Mouse (Mus musculus): Measurements from ENCODE around the gene Hist2h3c1. TPM values are rescaled to one million over a fixed set of nuclear protein-coding genes. Genes with fewer than 3 reads are reported as not detected.
"Not testable (repeated sequence)": the region's sequence is repeated elsewhere in the genome, so short reads cannot be mapped to it uniquely, and the experiment has no call there.

Gene Hist2h3c1
- total RNA-seq, 2 experiments from 2014 or later, result 0.44 TPM; not detected in 1

DNA sequence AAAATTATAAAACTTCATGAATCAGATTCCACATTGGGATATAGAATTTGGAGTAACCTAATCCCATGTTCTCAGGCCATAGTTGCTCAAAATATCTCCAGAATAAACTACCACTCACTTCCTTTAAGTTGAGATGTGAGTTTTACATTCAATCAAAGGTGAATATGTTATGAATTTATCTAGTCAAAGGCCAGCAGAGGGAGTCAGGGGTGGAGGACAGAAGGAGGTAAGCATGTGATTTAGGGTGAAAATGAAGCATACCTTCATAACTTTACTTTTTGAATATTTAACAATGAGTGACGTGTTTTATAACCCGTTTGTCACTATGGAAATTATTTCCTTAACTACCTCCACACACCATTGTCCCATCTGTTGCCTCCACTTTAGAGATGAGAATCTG, 11.6 kb upstream of the Hist2h3c1 start:
- no peak for DNase-seq (ENCODE audit: low spot score in 2 of 2)

DNA sequence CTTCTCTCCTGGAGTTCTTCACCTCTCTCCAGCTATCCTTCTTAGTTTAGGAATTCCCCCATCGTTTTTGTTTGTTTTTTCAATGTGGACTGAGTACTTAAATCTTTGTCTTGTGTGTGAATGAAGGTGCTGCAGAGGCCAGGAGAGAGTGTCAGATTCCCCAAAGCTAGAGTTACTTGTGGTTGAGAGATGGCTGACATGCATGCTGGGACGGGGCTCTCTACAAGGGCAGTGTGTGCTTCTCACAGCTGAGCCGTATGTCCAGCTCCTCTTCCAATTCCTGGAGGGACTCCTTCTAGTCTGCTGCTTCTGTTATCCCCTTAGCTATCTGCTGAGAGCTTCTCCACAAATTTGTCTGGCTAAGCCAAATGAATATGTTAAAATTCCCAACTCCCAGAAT, 10.6 kb upstream of the Hist2h3c1 start:
- no peak for DNase-seq (ENCODE audit: low spot score in 2 of 2)

DNA sequence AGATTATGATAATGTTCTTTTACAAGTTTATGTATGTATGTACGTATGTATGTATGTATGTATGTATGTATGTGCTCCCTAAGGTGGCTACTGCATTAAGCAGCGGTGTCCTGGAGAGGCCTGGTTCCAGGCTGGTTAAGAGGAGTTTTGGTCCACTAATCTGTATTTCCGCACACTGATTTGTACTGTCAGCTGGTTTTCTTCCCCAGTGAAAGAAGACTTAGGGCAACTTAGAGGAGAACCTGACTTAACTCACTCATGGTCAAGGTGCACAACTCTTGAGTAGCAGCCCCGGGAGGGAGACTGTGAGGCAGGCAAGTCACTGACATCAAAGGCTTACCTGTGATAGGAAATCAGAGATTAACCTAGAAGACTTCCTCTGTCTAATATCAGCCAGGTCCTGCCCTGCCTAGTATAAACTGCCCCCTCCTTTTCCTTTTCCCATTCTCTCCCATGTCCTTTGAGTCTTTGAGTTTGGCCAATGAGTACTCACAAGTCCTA, 9.6 kb upstream of the Hist2h3c1 start:
- no peak for DNase-seq (ENCODE audit: low spot score in 2 of 2)

DNA sequence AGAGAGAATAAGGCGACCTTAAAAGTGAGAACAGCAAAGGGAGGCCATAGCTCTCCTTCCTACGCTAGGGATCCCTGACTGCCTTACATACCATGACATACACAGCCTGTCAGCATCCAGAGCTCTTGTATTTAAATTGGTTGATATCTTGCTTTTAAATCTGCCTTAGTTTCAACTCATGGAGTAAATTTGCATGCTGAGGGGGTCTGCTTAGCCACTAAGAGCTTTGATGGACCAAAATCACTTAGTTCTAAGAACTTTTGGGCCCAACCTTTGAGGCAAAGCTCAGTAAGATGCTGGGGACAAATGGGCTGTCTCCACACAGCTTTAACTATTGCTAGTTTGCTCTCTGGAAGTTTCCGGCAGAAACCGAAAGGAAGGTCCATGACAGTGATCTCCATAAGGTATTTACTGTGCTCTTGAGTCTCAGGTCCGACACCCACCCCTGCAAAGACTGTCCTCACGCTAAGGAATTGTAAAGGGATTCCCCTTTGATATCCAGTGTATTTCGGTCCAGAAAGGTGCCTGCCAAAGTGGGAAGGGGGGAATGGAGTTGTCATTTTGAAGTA, 9.1 kb upstream of the Hist2h3c1 start:
- DNase-seq (ENCODE audit: low spot score in 2 of 2), result no peak

DNA sequence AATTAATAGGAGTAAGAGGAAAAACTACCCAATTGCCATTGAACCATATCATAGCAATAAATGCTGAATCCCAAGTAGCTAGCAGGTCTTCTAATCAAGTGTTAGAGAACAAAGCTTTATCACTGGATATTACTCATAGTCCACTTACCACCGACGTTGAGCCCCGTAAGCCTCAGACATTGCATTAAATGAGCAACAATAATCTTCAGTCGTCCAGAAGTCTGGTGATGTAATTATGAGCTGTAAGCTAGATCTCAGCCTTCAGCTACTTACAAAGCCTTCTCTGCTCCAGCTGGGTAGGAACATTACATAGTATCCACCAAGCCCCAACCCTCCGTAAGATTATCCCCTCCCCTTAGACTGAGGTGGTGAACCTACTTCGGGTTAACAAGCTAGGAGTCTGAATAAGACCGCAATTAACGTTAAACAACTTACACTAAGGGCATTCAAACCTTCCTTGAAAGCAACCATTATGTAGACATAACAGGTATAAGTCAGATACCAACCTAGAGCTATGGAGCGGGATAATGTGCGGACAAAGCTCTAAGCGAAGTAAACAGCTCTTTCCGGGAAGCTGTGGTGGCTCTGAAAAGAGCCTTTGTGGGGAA, 8.5 kb upstream of the Hist2h3c1 start:
- no peak for DNase-seq (ENCODE audit: low spot score in 2 of 2)

DNA sequence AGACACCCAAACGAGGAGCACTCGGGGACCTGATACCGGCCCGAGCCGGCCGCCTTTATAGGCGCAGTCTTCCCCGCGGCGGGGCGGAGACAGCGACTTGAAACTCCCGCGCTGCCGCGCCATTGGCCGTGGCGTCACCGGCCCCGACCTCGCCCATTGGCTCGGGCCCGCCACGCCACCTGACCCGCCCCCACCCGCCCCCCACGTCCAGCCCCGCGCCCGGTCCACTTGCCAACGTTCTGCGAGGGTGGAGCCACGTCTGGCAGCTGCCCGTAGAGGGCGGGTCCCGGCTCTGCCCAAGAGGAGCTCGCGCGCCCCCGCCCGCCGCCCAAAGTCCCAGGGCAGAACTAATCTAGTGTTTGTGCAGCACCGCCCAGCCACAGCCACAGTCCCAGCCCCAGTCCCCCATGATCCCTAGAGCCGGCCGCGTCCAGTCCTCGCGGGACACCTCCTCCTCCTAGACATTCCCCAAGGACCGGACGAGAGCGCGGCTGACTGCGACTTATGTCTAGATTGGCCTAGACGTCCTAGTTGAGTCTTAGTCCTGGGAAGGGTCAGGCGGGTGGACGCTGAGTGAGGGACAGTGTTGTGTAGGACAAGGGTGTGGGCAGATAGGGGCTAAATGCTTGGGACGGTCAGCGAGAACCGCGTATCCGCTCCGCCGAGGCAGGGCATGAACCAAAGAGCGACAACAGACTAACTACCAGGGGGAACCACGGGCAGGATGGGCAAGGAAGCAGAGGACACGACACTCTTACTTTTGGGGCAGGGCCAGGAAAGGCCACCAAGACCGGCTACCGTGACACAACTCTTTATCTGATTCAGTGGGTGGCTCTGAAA, 7.3 kb upstream of the Hist2h3c1 start, which contains the start of gene Hist2h3c2:
Gene Hist2h3c2 (minus strand): TSS at position 174 of the 840 bp plus-strand sequence.
- peak in 1 of 2 experiments; percentile 41 for DNase-seq (ENCODE audit: low spot score in 2 of 2)

DNA sequence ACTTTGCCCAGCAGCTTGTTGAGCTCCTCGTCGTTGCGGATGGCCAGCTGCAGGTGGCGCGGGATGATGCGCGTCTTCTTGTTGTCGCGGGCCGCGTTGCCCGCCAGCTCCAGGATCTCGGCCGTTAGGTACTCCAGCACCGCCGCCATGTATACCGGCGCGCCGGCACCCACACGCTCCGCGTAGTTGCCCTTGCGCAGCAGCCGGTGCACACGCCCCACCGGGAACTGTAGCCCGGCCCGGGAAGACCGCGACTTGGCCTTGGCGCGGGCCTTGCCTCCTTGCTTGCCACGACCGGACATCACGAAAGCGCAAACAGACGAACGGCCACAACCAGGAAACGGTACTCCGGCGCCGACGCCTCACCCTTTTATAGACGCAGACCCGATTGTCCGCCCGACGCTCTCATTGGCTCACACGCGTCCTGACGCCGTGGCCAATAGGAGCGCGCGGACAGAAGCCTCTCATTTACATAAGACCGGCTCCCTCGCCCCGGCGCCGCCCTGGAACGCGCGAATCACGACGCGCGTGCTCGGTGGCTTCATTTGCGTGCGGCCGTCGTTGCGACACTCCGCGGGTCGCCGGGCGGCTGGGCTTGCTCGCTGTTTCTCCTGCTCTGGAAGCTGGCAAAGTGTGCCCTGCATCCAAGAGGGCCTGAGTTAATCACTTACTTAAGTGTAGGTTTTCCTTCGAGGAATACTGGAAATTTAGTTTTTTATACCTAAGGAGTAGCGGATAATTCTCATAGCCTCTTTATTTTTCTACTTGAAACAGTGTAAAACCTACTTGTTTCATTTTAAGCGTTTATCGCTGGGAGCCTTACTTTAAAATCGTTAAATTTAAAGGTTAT, 6.3 kb upstream of the Hist2h3c1 start, which contains the start of gene Hist2h2aa2:
Gene Hist2h2aa2 (minus strand): TSS at position 328 of the 850 bp plus-strand sequence.
- peak; percentile 82 to 94 for DNase-seq (ENCODE audit: low spot score in 2 of 2)

DNA sequence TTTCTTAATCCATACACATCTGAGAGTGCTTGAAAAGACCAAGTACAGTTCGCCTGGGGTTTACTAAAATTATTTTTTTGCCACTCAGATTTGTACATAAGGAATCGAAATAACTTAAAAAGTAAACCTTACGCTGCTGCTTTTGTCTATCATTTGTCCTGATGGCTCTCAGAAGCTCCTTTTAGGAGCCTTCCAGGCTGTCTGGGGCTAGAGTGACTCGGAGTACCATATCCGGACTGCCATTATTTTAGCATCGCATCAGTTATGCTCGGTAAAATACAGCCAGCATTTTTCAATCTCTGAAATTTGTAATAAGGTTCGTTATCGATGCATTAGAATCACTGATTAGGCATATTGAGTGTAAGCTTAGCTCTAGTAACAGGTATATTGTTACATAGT, 5.7 kb upstream of the Hist2h3c1 start:
- no peak for DNase-seq (ENCODE audit: low spot score in 2 of 2)

DNA sequence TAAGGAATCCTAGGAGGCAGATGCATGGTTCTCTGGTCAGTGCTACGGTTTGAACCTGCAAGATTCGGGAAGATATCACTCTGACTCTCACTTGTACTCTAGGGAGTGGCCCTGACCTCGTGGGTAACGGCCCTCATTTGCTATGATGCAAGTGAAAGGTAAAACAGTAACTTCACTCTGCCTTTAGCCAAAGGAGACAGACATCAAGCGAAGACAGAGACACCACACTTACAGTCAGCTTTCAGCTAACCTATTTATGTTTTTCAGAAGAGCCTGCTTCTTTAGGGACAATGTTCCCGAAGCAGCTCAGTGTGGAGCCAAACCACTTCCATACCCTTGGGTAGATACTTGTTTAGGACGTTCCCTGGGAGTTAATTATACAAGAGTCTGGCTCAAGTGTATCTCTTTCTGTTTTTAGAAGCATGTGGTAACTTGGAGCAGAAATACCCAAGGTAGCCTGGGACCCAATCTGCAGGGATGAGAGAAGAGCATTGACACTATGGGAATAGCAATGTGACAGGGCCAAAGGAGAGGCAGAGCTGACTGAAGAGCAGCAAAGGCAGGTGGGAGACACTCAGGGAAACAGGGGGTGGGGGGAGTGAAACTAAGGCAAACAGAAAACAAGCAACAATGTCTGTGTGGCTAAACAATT, 2.4 kb upstream of the Hist2h3c1 start:
- DNase-seq (ENCODE audit: low spot score in 2 of 2), result no peak

DNA sequence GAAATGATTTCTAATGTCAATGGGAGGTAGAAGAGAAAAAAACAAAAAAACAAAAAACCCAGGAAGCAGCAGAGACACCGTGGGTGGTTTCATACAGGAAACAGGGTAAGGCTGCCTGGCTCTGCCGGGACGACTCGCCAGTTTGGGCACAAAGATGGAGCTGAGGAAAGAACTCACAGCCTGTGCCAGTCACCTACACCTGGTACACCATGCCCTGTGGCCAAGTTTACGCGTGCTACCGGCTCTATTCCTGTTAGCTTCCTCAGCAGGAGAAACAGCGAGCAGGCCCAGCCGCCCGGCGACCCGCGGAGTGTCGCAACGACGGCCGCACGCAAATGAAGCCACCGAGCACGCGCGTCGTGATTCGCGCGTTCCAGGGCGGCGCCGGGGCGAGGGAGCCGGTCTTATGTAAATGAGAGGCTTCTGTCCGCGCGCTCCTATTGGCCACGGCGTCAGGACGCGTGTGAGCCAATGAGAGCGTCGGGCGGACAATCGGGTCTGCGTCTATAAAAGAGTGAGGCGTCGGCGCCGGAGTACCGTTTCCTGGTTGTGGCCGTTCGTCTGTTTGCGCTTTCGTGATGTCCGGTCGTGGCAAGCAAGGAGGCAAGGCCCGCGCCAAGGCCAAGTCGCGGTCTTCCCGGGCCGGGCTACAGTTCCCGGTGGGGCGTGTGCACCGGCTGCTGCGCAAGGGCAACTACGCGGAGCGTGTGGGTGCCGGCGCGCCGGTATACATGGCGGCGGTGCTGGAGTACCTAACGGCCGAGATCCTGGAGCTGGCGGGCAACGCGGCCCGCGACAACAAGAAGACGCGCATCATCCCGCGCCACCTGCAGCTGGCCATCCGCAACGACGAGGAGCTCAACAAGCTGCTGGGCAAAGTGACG, 1.2 kb upstream of the Hist2h3c1 start, which contains the start of gene Hist2h2aa1:
Gene Hist2h2aa1 (plus strand): TSS at position 495 of the 884 bp plus-strand sequence.
- DNase-seq (ENCODE audit: low spot score in 2 of 2), result peak; percentile 65 to 81

DNA sequence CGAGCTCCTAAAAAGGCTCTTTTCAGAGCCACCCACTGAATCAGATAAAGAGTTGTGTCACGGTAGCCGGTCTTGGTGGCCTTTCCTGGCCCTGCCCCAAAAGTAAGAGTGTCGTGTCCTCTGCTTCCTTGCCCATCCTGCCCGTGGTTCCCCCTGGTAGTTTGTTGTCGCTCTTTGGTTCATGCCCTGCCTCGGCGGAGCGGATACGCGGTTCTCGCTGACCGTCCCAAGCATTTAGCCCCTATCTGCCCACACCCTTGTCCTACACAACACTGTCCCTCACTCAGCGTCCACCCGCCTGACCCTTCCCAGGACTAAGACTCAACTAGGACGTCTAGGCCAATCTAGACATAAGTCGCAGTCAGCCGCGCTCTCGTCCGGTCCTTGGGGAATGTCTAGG, 467 bp upstream of the Hist2h3c1 start:
- not testable (repeated sequence) for DNase-seq (ENCODE audit: low spot score in 2 of 2)

DNA sequence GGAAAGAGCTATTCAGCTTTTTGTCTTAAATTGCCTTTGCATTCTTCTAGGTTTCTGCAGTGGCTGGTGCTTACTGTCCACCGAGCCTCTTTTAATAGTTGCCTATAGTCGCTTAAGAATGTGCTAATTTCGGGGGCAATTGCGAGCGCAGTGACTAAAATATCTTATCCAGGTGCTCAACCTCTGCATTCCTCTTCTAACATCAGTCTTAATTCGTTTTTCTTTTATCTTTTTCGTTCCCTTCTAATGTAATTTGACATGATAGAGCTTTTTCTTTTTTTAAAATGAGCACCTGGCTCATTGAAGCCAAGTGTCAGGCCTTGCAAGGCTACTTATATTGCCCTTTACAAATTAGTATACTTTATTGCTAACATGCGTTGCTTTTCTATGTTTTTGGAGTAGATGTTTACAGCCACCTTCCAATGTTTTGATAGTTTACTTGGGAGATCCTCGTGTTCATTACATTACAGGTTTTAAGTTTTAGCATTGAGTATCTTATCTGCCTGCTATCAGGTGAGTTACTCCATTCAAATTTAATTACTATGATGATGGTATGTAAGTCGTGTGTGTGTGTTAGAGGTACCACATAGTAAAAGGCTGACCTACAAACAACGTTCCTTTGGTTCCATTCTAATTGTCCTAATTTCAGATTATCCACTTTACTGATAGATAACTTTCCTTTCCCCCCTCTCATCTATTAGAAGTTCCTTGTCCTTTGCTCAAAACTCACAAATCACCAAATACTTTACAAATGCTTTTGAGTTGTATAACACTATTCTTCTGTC, 1.1 kb downstream of the Hist2h3c1 start:
- no peak for DNase-seq (ENCODE audit: low spot score in 2 of 2)

DNA sequence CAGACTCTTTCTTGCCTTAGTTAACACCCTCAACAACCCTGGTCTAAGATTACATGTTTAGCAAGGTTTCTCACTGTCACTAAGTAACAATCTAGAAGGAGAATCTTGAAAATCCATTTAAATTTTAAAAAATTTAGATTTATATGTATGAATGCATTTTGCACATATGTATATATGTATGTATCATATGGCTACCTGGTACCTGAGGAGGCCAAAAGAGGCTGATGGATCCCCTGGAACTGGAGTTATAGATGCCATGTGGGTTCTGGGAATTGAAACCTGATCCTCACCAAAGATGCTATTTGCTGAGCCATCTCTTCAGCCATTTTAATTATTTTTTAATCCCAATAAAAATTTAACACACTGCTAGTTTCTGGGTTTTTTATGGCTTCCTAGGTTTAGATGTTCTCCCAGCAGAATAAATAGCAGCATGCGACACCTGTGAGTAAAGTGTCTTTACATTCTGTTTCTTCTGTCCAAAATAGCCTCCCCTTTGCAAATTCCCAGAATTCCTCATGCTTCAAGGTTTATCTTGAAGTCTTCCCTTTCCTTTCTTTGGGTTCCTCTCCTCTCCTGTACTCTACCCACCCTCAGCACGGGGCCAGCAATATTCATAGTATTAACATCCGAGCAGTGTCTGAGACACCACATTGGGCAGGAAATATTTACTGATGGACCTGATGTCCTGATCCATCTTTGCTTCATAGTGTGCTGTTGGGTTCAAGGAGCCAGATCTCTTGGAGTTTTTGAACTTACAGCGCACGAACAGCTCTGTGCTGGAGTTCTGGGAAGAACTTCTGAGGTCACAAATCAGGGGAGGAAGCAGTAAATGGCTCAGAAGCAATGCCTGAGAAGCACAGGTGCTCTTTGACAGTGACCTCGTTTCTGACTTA, 1.9 kb downstream of the Hist2h3c1 start:
- DNase-seq (ENCODE audit: low spot score in 2 of 2), result no peak

DNA sequence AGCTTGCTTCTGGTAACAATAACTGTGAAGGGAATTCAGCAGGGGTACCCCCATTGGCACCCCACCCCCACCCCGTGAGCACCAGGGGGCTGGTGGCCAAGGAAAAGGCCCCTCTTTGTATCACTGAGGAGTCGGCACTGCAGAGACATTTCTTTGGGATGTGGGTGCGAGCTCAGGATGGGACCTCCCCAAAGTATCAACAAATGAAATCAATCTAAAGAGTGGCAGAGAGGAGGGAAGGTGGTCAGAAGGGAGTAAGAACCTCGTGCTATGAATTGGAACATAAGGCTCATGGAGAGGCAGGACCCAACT, 2.5 kb downstream of the Hist2h3c1 start:
- DNase-seq (ENCODE audit: low spot score in 2 of 2), result no peak

DNA sequence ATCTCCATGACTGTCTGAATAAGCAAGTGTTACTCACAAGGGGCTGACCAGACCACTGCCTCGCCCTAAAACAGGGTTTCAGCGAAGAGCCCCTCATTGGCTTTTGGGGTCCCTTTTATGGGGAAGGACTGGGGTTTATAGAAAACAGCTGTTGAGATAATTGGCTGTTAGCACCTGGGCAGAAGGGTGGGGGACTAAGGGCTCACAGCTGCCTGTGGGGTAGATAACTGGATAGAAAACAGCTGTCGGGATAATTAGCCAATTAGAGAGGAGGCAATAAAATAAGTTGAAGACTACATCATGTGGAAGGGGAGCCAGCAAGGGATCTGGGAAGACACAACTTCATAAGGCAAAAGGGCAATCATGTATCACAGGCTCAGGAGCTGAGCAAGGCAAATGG, 4.4 kb downstream of the Hist2h3c1 start:
- no peak for DNase-seq (ENCODE audit: low spot score in 2 of 2)

DNA sequence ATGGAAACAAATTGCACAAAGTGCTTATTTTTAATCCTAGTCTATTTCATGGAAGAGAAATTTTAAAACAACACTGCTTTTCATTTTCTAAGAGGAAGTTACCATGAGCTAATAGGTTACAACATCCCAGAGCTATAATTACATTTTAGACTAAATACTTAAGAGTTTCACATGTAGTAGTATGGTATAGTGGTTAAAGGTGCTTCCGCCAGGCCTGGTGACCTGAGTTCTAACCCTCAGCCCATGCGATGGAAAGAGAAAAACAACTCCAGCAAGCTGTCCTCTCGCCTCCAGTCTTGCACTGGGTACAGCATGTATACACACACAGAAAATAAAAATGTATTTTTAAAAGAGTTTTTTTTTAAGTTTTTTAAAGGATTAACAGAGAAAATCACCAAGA, 5.3 kb downstream of the Hist2h3c1 start:
- no peak for DNase-seq (ENCODE audit: low spot score in 2 of 2)

DNA sequence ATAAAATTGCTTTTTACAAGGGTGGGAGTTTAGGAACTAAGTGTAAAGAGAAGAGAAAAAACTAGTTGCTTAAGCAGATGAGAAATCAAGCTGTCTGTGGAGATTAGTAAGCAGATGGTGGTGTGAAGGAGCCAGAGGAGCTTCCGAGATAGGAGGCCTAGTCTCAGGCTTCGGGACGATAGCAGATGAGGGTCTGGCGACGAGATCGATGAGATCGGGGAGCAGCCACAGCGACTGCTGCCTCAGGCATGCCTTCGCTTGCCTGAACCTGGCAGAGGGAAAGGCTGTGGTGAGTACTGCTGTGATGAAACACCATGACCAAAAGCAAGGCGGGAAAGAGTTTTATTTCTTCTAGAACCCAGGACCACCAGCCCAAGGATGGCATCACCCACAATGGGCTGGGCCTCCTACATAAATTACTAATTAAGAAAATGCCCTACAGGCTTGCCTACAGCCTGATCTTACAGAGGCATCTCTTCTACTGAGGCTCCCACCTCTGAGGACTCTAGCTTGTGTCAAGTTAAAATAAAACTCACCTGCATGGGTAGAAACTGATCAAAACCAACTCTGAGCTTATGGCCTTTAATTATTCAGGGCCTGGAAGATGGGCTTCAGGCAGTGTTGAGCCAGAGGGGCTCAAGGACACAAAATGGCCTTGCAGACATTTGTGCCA, 8.3 kb downstream of the Hist2h3c1 start:
- DNase-seq (ENCODE audit: low spot score in 2 of 2), result no peak
